Mouse (Mus musculus) erythroblast, embryonic 14.5 days (primary cell): Measurements from ENCODE around the gene Kcne4. TPM values are rescaled to one million over a fixed set of nuclear protein-coding genes. Genes with fewer than 3 reads are reported as not detected.

Experiments used
- H3K27me3 ChIP-seq: 2 replicates; pipeline ENCODE4 v1.6.1; 2012; ENCODE audit warnings: inconsistent platforms; ENCODE audit not compliant: control insufficient read depth
- H3K36me3 ChIP-seq: 2 replicates; pipeline ENCODE4 v1.6.1; 2012; ENCODE audit warnings: mild to moderate bottlenecking, inconsistent platforms; ENCODE audit not compliant: control insufficient read depth
- H3K4me1 ChIP-seq: 2 replicates; pipeline ENCODE4 v1.6.1; 2012; ENCODE audit warnings: inconsistent platforms; ENCODE audit not compliant: control insufficient read depth
- H3K4me3 ChIP-seq: replicated peaks from 2 replicates; pipeline ENCODE3; 2012; ENCODE audit warnings: moderate library complexity, mild to moderate bottlenecking, inconsistent platforms
- H3K9me3 ChIP-seq: 2 replicates; pipeline ENCODE4 v1.6.1; 2012; ENCODE audit warnings: low read length, inconsistent platforms, mixed read lengths; ENCODE audit not compliant: control insufficient read depth
- GATA1 ChIP-seq: IDR thresholded peaks from 2 replicates; pipeline ENCODE4 v1.6.1; 2012; ENCODE audit warnings: low read length, inconsistent platforms, mixed read lengths
- TAL1 ChIP-seq: IDR thresholded peaks from 3 replicates; pipeline ENCODE4 v1.6.1; 2012; ENCODE audit warnings: low read length, inconsistent platforms, mixed read lengths
- polyA plus RNA-seq: library from polyadenylated mRNA; stranded (reverse); fragments of >175 nt; gene quantifications from 2 replicates; pipeline ENCODE4 v1.2.3, GENCODE M21; 2012

Kcne4 gene
- polyA plus RNA-seq, 1 experiment, result not detected

- no peaks in the 10 kb centered on the region for H3K4me1 ChIP-seq
- no peaks in the 10 kb centered on the region for H3K27me3 ChIP-seq
- no peaks in the 10 kb centered on the region for H3K36me3 ChIP-seq
- H3K9me3 ChIP-seq, result peaks cover 2% of the 10 kb centered on the region; the same call in 1 of the 2 replicates
- TF ChIP-seq TAL1, result no peak
- no peak for TF ChIP-seq GATA1
- no peak overlapping the region for H3K4me3 ChIP-seq
Observed at GRCm38 (mm10) chr1:78846471-78846870, 29.9 kb downstream of the Kcne4 start.

- TF ChIP-seq GATA1 (no peak), TAL1 (no peak)
- Histone ChIP-seq H3K4me3 (no peak overlapping the region), H3K27me3 (no peaks in the 10 kb centered on the region), H3K4me1 (no peaks in the 10 kb centered on the region), H3K36me3 (no peaks in the 10 kb centered on the region), H3K9me3 (peaks cover 14% of the 10 kb centered on the region)
Observed at GRCm38 (mm10) chr1:78852408-78853093, 36.0 kb downstream of the Kcne4 start.

GRCm38 (mm10) chr1:78853094-78853445 lies 36.5 kb downstream of the Kcne4 start:
- no peaks in the 10 kb centered on the region for H3K36me3 ChIP-seq
- TF ChIP-seq TAL1 (no peak), GATA1 (no peak)
- no peak overlapping the region for H3K4me3 ChIP-seq
- peaks cover 12% of the 10 kb centered on the region for H3K9me3 ChIP-seq
- no peaks in the 10 kb centered on the region for H3K4me1 ChIP-seq
- H3K27me3 ChIP-seq, result no peaks in the 10 kb centered on the region

- TF ChIP-seq TAL1, result no peak
- Histone ChIP-seq H3K4me1 (no peaks in the 10 kb centered on the region), H3K4me3 (no peak overlapping the region)
Observed at GRCm38 (mm10) chr1:78854306-78854705, 37.7 kb downstream of the Kcne4 start.

DNA sequence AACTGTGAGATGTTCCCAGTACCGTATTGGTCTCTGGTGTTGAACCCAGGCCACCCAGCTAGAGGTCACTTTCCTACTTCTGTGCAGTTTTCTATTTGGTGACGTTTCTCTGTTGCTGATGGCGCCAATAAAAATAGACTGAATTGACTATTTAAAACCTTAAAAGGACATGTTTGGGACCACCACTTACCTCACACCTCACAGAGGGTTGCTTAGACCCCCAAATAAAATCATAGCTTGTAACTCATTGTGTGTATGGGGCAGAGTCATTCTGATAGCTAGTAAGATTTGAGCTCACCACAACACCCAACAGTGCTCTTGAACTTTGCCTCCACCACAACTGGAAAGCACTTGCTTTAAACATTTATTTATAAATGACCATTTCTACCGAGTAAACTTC lies 43.0 kb downstream of the Kcne4 start:
- no peaks in the 10 kb centered on the region for H3K27me3 ChIP-seq
- H3K9me3 ChIP-seq, result peaks cover 4% of the 10 kb centered on the region; the same call in 1 of the 2 replicates
- no peaks in the 10 kb centered on the region for H3K36me3 ChIP-seq
- H3K4me3 ChIP-seq, result no peak overlapping the region
- H3K4me1 ChIP-seq, result no peaks in the 10 kb centered on the region
- TF ChIP-seq TAL1 (no peak), GATA1 (no peak)

More at GRCm38 (mm10) chr1:78854306-78854705, 37.7 kb downstream of the Kcne4 start:
- Histone ChIP-seq H3K9me3 (peaks cover 12% of the 10 kb centered on the region), H3K36me3 (no peaks in the 10 kb centered on the region), H3K27me3 (no peaks in the 10 kb centered on the region)

DNA sequence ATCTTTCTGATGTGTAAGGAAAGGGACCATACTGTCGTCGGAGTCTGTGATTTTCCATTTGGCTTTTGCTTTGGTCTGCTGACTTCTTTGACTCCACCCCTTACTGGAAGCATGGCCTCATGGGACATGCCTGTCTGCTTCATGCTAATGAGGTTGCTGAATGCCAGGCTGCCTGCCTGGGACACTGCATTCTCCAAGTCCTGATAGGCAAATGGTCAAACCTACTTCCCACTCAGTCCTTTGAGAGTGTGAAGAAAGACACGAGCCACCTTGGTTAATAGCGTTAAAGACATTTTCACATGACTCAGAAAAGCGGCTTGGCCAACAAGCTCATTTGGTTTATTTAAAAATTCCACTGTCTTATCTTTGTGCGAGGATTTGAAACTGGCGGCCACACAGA lies 43.5 kb downstream of the Kcne4 start:
- Histone ChIP-seq H3K4me1 (no peaks in the 10 kb centered on the region), H3K4me3 (no peak overlapping the region), H3K9me3 (peaks cover 4% of the 10 kb centered on the region; the same call in 1 of the 2 replicates), H3K36me3 (no peaks in the 10 kb centered on the region), H3K27me3 (no peaks in the 10 kb centered on the region)
- no peak for TF ChIP-seq TAL1
- no peak for TF ChIP-seq GATA1

- H3K27me3 ChIP-seq, result no peaks in the 10 kb centered on the region
- no peaks in the 10 kb centered on the region for H3K36me3 ChIP-seq
- no peaks in the 10 kb centered on the region for H3K4me1 ChIP-seq
- TF ChIP-seq TAL1, result no peak
- TF ChIP-seq GATA1, result no peak
- H3K4me3 ChIP-seq, result no peak overlapping the region
- peaks cover 4% of the 10 kb centered on the region; the same call in 1 of the 2 replicates for H3K9me3 ChIP-seq
Observed at GRCm38 (mm10) chr1:78862281-78862680, 45.7 kb downstream of the Kcne4 start.

- Histone ChIP-seq H3K36me3 (no peaks in the 10 kb centered on the region), H3K4me1 (no peaks in the 10 kb centered on the region), H3K4me3 (no peak overlapping the region), H3K9me3 (peaks cover 4% of the 10 kb centered on the region; the same call in 1 of the 2 replicates), H3K27me3 (no peaks in the 10 kb centered on the region)
- TF ChIP-seq GATA1, result no peak
- TF ChIP-seq TAL1, result no peak
Observed at GRCm38 (mm10) chr1:78863833-78864232, 47.3 kb downstream of the Kcne4 start.

DNA sequence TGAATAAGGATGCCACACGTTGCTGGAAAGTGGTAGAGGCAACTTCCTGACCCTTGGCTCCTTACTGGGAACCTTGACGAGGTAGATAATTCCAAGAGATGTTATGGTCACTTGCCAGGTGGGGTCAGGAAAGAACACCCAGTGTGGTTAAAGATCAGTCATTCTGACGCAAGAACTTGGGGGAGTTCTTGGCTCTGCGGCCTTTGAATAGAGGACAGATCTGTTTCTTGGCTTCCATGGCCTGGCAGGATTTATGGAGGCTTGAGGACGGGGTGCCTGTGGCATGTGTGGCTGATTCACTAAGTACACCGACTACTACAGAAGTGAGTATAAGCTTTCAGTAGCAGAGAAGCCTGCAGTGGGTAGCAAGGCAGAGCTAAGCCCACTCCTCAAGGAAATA lies 47.8 kb downstream of the Kcne4 start:
- Histone ChIP-seq H3K27me3 (no peaks in the 10 kb centered on the region), H3K9me3 (peaks cover 4% of the 10 kb centered on the region; the same call in 1 of the 2 replicates), H3K4me3 (no peak overlapping the region), H3K36me3 (no peaks in the 10 kb centered on the region), H3K4me1 (no peaks in the 10 kb centered on the region)
- no peak for TF ChIP-seq TAL1
- TF ChIP-seq GATA1, result no peak
